Mouse (Mus musculus): ENCODE data around the gene Kcnip1. TPM values are rescaled to one million over a fixed set of nuclear protein-coding genes. Genes with fewer than 3 reads are reported as not detected.
A peak's percentile ranks its signal among the peaks of the same experiment; 100 is the strongest.

Gene Kcnip1
- polyA plus RNA-seq, 1 experiment from 2014 or later, result 112 TPM

- WGBS, result 59% methylated on average over 6 of the region's 6 CpGs
- no peak for ATAC-seq
Observed at GRCm38 (mm10) chr11:33668376-33668775, 324.6 kb downstream of the Kcnip1 start.

GRCm38 (mm10) chr11:33663599-33663998 is 329.4 kb downstream of the Kcnip1 start:
- 98% methylated on average over 2 of the region's 2 CpGs for WGBS

More at GRCm38 (mm10) chr11:33668376-33668775, 324.6 kb downstream of the Kcnip1 start:
- no peaks in the 10 kb centered on the region for H3K36me3 ChIP-seq (ENCODE audit: control insufficient read depth, insufficient read depth, low read length)
- no peak overlapping the region for H3K27ac ChIP-seq (ENCODE audit: low read length)
- no peak overlapping the region for H3K9ac ChIP-seq (ENCODE audit: low read depth, low read length)
- H3K4me3 ChIP-seq (ENCODE audit: low read depth, low read length), result no peak overlapping the region
- H3K27me3 ChIP-seq (ENCODE audit: control insufficient read depth, insufficient read depth, low read depth, low read length), result no peaks in the 10 kb centered on the region
- H3K4me2 ChIP-seq (ENCODE audit: low read length), result no peak overlapping the region
- H3K4me1 ChIP-seq (ENCODE audit: control insufficient read depth, insufficient read depth, low read length), result peaks cover 8% of the 10 kb centered on the region; the same call in 1 of the 2 replicates
- no peaks in the 10 kb centered on the region for H3K9me3 ChIP-seq (replicated peaks; ENCODE audit: control insufficient read depth, low read length, poor library complexity, severe bottlenecking)

GRCm38 (mm10) chr11:33660016-33660913 is 332.7 kb downstream of the Kcnip1 start:
- Histone ChIP-seq H3K9me3 (replicated peaks; ENCODE audit: control insufficient read depth, low read length, poor library complexity, severe bottlenecking) (no peaks in the 10 kb centered on the region), H3K4me1 (ENCODE audit: control insufficient read depth, insufficient read depth, low read length) (0 out of 2 replicates have a peak, but pooled peaks cover 2% of the 10 kb centered on the region), H3K4me2 (ENCODE audit: low read length) (no peak overlapping the region), H3K36me3 (ENCODE audit: control insufficient read depth, insufficient read depth, low read length) (no peaks in the 10 kb centered on the region), H3K4me3 (ENCODE audit: low read depth, low read length) (no peak overlapping the region), H3K9ac (ENCODE audit: low read depth, low read length) (no peak overlapping the region), H3K27me3 (ENCODE audit: control insufficient read depth, insufficient read depth, low read depth, low read length) (no peaks in the 10 kb centered on the region), H3K27ac (ENCODE audit: low read length) (no peak overlapping the region)
- 0 out of 2 replicates have a peak, but pooled peaks have one; percentile 32 for ATAC-seq
- 84% methylated on average over 13 of the region's 13 CpGs for WGBS

More at GRCm38 (mm10) chr11:33663599-33663998, 329.4 kb downstream of the Kcnip1 start:
- H3K27me3 ChIP-seq (ENCODE audit: control insufficient read depth, insufficient read depth, low read depth, low read length), result no peaks in the 10 kb centered on the region
- no peak overlapping the region for H3K4me3 ChIP-seq (ENCODE audit: low read depth, low read length)
- H3K4me2 ChIP-seq (ENCODE audit: low read length), result no peak overlapping the region
- no peaks in the 10 kb centered on the region for H3K36me3 ChIP-seq (ENCODE audit: control insufficient read depth, insufficient read depth, low read length)
- no peaks in the 10 kb centered on the region for H3K9me3 ChIP-seq (replicated peaks; ENCODE audit: control insufficient read depth, low read length, poor library complexity, severe bottlenecking)
- peaks cover 6% of the 10 kb centered on the region; the same call in 1 of the 2 replicates for H3K4me1 ChIP-seq (ENCODE audit: control insufficient read depth, insufficient read depth, low read length)
- ATAC-seq, result no peak
- no peak overlapping the region for H3K9ac ChIP-seq (ENCODE audit: low read depth, low read length)
- H3K27ac ChIP-seq (ENCODE audit: low read length), result no peak overlapping the region

- no peak for ATAC-seq
- Histone ChIP-seq H3K27me3 (ENCODE audit: control insufficient read depth, insufficient read depth, low read depth, low read length) (no peaks in the 10 kb centered on the region), H3K4me2 (ENCODE audit: low read length) (no peak overlapping the region), H3K9me3 (replicated peaks; ENCODE audit: control insufficient read depth, low read length, poor library complexity, severe bottlenecking) (no peaks in the 10 kb centered on the region), H3K4me1 (ENCODE audit: control insufficient read depth, insufficient read depth, low read length) (0 out of 2 replicates have a peak, but pooled peaks cover 2% of the 10 kb centered on the region), H3K27ac (ENCODE audit: low read length) (no peak overlapping the region), H3K4me3 (ENCODE audit: low read depth, low read length) (no peak overlapping the region), H3K36me3 (ENCODE audit: control insufficient read depth, insufficient read depth, low read length) (no peaks in the 10 kb centered on the region), H3K9ac (ENCODE audit: low read depth, low read length) (no peak overlapping the region)
- WGBS, result 84% methylated on average over 7 of the region's 7 CpGs
Observed at GRCm38 (mm10) chr11:33655861-33656593, 336.9 kb downstream of the Kcnip1 start.

- H3K4me3 ChIP-seq (ENCODE audit: low read depth, low read length), result no peak overlapping the region
- 0 out of 2 replicates have a peak, but pooled peaks cover 2% of the 10 kb centered on the region for H3K4me1 ChIP-seq (ENCODE audit: control insufficient read depth, insufficient read depth, low read length)
- H3K9me3 ChIP-seq (replicated peaks; ENCODE audit: control insufficient read depth, low read length, poor library complexity, severe bottlenecking), result no peaks in the 10 kb centered on the region
- 70% methylated on average over 3 of the region's 3 CpGs for WGBS
- no peak for ATAC-seq
- no peaks in the 10 kb centered on the region for H3K27me3 ChIP-seq (ENCODE audit: control insufficient read depth, insufficient read depth, low read depth, low read length)
- H3K36me3 ChIP-seq (ENCODE audit: control insufficient read depth, insufficient read depth, low read length), result no peaks in the 10 kb centered on the region
- no peak overlapping the region for H3K4me2 ChIP-seq (ENCODE audit: low read length)
- H3K27ac ChIP-seq (ENCODE audit: low read length), result no peak overlapping the region
- no peak overlapping the region for H3K9ac ChIP-seq (ENCODE audit: low read depth, low read length)
Observed at GRCm38 (mm10) chr11:33655221-33655620, 337.7 kb downstream of the Kcnip1 start.

- WGBS, result 78% methylated on average over 2 of the region's 2 CpGs
Observed at GRCm38 (mm10) chr11:33654485-33654884, 338.5 kb downstream of the Kcnip1 start.

GRCm38 (mm10) chr11:33649358-33649757 is 343.6 kb downstream of the Kcnip1 start:
- Histone ChIP-seq H3K4me3 (ENCODE audit: low read depth, low read length) (no peak overlapping the region), H3K9ac (ENCODE audit: low read depth, low read length) (no peak overlapping the region), H3K36me3 (ENCODE audit: control insufficient read depth, insufficient read depth, low read length) (no peaks in the 10 kb centered on the region), H3K9me3 (replicated peaks; ENCODE audit: control insufficient read depth, low read length, poor library complexity, severe bottlenecking) (no peaks in the 10 kb centered on the region), H3K4me2 (ENCODE audit: low read length) (no peak overlapping the region), H3K27ac (ENCODE audit: low read length) (no peak overlapping the region), H3K27me3 (ENCODE audit: control insufficient read depth, insufficient read depth, low read depth, low read length) (no peaks in the 10 kb centered on the region), H3K4me1 (ENCODE audit: control insufficient read depth, insufficient read depth, low read length) (no peaks in the 10 kb centered on the region)
- WGBS, result 80% methylated on average over 2 of the region's 2 CpGs
- no peak for ATAC-seq

More at GRCm38 (mm10) chr11:33654485-33654884, 338.5 kb downstream of the Kcnip1 start:
- Histone ChIP-seq H3K4me1 (ENCODE audit: control insufficient read depth, insufficient read depth, low read length) (0 out of 2 replicates have a peak, but pooled peaks cover 2% of the 10 kb centered on the region), H3K27ac (ENCODE audit: low read length) (no peak overlapping the region), H3K4me3 (ENCODE audit: low read depth, low read length) (no peak overlapping the region), H3K4me2 (ENCODE audit: low read length) (no peak overlapping the region), H3K9ac (ENCODE audit: low read depth, low read length) (no peak overlapping the region), H3K36me3 (ENCODE audit: control insufficient read depth, insufficient read depth, low read length) (no peaks in the 10 kb centered on the region), H3K27me3 (ENCODE audit: control insufficient read depth, insufficient read depth, low read depth, low read length) (no peaks in the 10 kb centered on the region), H3K9me3 (replicated peaks; ENCODE audit: control insufficient read depth, low read length, poor library complexity, severe bottlenecking) (no peaks in the 10 kb centered on the region)
- ATAC-seq, result no peak

- no peak for ATAC-seq
- H3K4me2 ChIP-seq (ENCODE audit: low read length), result no peak overlapping the region
- H3K27ac ChIP-seq (ENCODE audit: low read length), result no peak overlapping the region
- no peaks in the 10 kb centered on the region for H3K9me3 ChIP-seq (replicated peaks; ENCODE audit: control insufficient read depth, low read length, poor library complexity, severe bottlenecking)
- H3K9ac ChIP-seq (ENCODE audit: low read depth, low read length), result no peak overlapping the region
- H3K4me1 ChIP-seq (ENCODE audit: control insufficient read depth, insufficient read depth, low read length), result no peaks in the 10 kb centered on the region
- H3K27me3 ChIP-seq (ENCODE audit: control insufficient read depth, insufficient read depth, low read depth, low read length), result no peaks in the 10 kb centered on the region
- WGBS, result 95% methylated on average over 2 of the region's 2 CpGs
- peaks cover 11% of the 10 kb centered on the region for H3K36me3 ChIP-seq (ENCODE audit: control insufficient read depth, insufficient read depth, low read length)
- no peak overlapping the region for H3K4me3 ChIP-seq (ENCODE audit: low read depth, low read length)
Observed at GRCm38 (mm10) chr11:33637107-33637506, 355.8 kb downstream of the Kcnip1 start.
